Comparison of ENCODE assay signal across 26 mouse cellular contexts in genomic region chr11:21875077-21875476, GRCm38 (mm10).
"Had no signal": no experiment of that assay in that cellular context is flagged by ENCODE, and none has a peak within 500 bp of the region (broad histone marks: within the 10 kb centered on the region; RNA-seq: fewer than 3 reads in every experiment).

No protein-coding gene starts in this region.

- H3K4me1 ChIP-seq: heart, embryonic 13.5 days; heart, embryonic 15.5 days; hindbrain, embryonic 13.5 days; hindbrain, embryonic 15.5 days; kidney, embryonic 15.5 days; limb, embryonic 10.5 days; limb, embryonic 12.5 days; liver, embryonic 13.5 days; liver, embryonic 15.5 days had no signal

- H3K9ac ChIP-seq: heart, embryonic 13.5 days; heart, embryonic 15.5 days; hindbrain, embryonic 13.5 days; hindbrain, embryonic 15.5 days; kidney, embryonic 15.5 days; limb, embryonic 12.5 days; liver, embryonic 13.5 days; liver, embryonic 15.5 days had no signal

- H3K27me3 ChIP-seq: heart, embryonic 13.5 days; heart, embryonic 15.5 days; hindbrain, embryonic 13.5 days; hindbrain, embryonic 15.5 days; kidney, embryonic 15.5 days; limb, embryonic 12.5 days; liver, embryonic 13.5 days; liver, embryonic 15.5 days had no signal

- H3K9me3 ChIP-seq: heart, embryonic 15.5 days; hindbrain, embryonic 15.5 days; kidney, embryonic 15.5 days; limb, embryonic 10.5 days; limb, embryonic 12.5 days; liver, embryonic 13.5 days; liver, embryonic 15.5 days had no signal

- DNase-seq: gastrocnemius, postnatal 14 days; gastrocnemius, postnatal 36 days; heart, adult 11 months; heart, adult 2 months; heart, postnatal 14 days; heart, postnatal 36 days; kidney, adult 11 months; kidney, adult 2 months; kidney, adult 9 months; kidney, postnatal 25 days; kidney, postnatal 4 days; liver; liver, embryonic 13.5 days had no signal

- ATAC-seq: hindbrain, postnatal 0 days; intestine, embryonic 16.5 days had no signal

- H3K36me3 ChIP-seq: heart, embryonic 13.5 days; heart, embryonic 15.5 days; hindbrain, embryonic 13.5 days; hindbrain, embryonic 15.5 days; kidney, embryonic 15.5 days; limb, embryonic 10.5 days; limb, embryonic 12.5 days; liver, embryonic 13.5 days; liver, embryonic 15.5 days had no signal

- H3K27ac ChIP-seq: heart, adult 2 months; heart, embryonic 13.5 days; heart, embryonic 15.5 days; hindbrain, embryonic 13.5 days; hindbrain, embryonic 15.5 days; hindbrain, postnatal 0 days; kidney, embryonic 15.5 days; kidney, postnatal 0 days; layer of hippocampus, adult 2 months; left cerebral cortex, adult 2 months; limb, embryonic 10.5 days; limb, embryonic 12.5 days; liver, embryonic 13.5 days; liver, embryonic 15.5 days had no signal

- H3K4me3 ChIP-seq: heart, adult 2 months; heart, embryonic 13.5 days; heart, embryonic 15.5 days; hindbrain, embryonic 13.5 days; hindbrain, embryonic 15.5 days; kidney, embryonic 15.5 days; layer of hippocampus, adult 2 months; left cerebral cortex, adult 2 months; limb, embryonic 10.5 days; limb, embryonic 12.5 days; liver, embryonic 13.5 days; liver, embryonic 15.5 days had no signal
